Mouse (Mus musculus) myocyte (in vitro differentiated cells): ENCODE measurements around the gene AC124108.1. TPM values are rescaled to one million over a fixed set of nuclear protein-coding genes. Genes with fewer than 3 reads are reported as not detected.

ENCODE experiments used
- H3K27me3 ChIP-seq: one replicate; pipeline ENCODE4 v1.6.1; 2011; ENCODE audit not compliant: control insufficient read depth, insufficient read depth, insufficient read length
- H3K36me3 ChIP-seq: one replicate; pipeline ENCODE4 v1.6.1; 2011; ENCODE audit not compliant: control insufficient read depth, insufficient read depth
- H3K4me2 ChIP-seq: one replicate; pipeline ENCODE4 v1.6.1; 2011; ENCODE audit warnings: low read depth, control low read depth
- H3K4me3 ChIP-seq: one replicate; pipeline ENCODE4 v1.5.1; 2011; ENCODE audit warnings: mild to moderate bottlenecking, control low read depth, moderate library complexity
- H3K79me2 ChIP-seq: one replicate; pipeline ENCODE4 v1.6.1; 2011; ENCODE audit not compliant: control insufficient read depth, insufficient read depth
- H3ac ChIP-seq: one replicate; pipeline ENCODE4 v1.6.1; 2011; ENCODE audit not compliant: control insufficient read depth, insufficient read length
- CEBPB ChIP-seq: IDR thresholded peaks from 2 replicates; pipeline ENCODE4 v1.6.1; 2011; ENCODE audit warnings: mild to moderate bottlenecking, moderate library complexity; ENCODE audit not compliant: poor library complexity, insufficient read depth, severe bottlenecking
- E2F4 ChIP-seq: IDR thresholded peaks from one replicate; pipeline ENCODE4 v1.6.1; 2011; ENCODE audit warnings: mild to moderate bottlenecking, control low read depth, moderate library complexity; ENCODE audit not compliant: insufficient read depth
- MAX ChIP-seq: IDR thresholded peaks from one replicate; pipeline ENCODE4 v1.6.1; 2011; ENCODE audit warnings: low read depth, mild to moderate bottlenecking, control low read depth
- MYOD1 ChIP-seq, 3 experiments: IDR thresholded peaks; one replicate each; pipeline ENCODE4 v1.6.1; 2011; ENCODE audit warnings: control low read depth in 2 of 3, low read depth in 2 of 3, mild to moderate bottlenecking in 2 of 3, moderate library complexity in 1 of 3; ENCODE audit not compliant: insufficient read length in 2 of 3, control insufficient read depth in 1 of 3
- MYOG ChIP-seq, 3 experiments: IDR thresholded peaks; one replicate each; pipeline ENCODE4 v1.6.1; 2011; ENCODE audit warnings: control low read depth in 2 of 3, low read depth in 2 of 3, mild to moderate bottlenecking in 2 of 3; ENCODE audit not compliant: insufficient read length in 2 of 3, control insufficient read depth in 1 of 3, insufficient read depth in 1 of 3
- POLR2A ChIP-seq: IDR thresholded peaks from one replicate; pipeline ENCODE4 v1.6.1; 2011; ENCODE audit warnings: low read depth, mild to moderate bottlenecking, control low read depth, moderate library complexity; ENCODE audit not compliant: insufficient read length
- POLR2AphosphoS2 ChIP-seq: IDR thresholded peaks from one replicate; pipeline ENCODE4 v1.6.1; 2011; ENCODE audit warnings: low read depth, control low read depth; ENCODE audit not compliant: insufficient read length
- REST ChIP-seq: IDR thresholded peaks from one replicate; pipeline ENCODE4 v1.6.1; 2011; ENCODE audit warnings: mild to moderate bottlenecking, control low read depth, moderate library complexity; ENCODE audit not compliant: insufficient read depth, insufficient read length
- SRF ChIP-seq: IDR thresholded peaks from one replicate; pipeline ENCODE4 v1.6.1; 2011; ENCODE audit warnings: low read depth; ENCODE audit not compliant: control insufficient read depth, insufficient read length
- TCF12 ChIP-seq: IDR thresholded peaks from one replicate; pipeline ENCODE4 v1.6.1; 2011; ENCODE audit warnings: mild to moderate bottlenecking, control low read depth; ENCODE audit not compliant: poor library complexity, insufficient read depth, severe bottlenecking
- TCF3 ChIP-seq: IDR thresholded peaks from one replicate; pipeline ENCODE4 v1.6.1; 2011; ENCODE audit warnings: low read depth, control low read depth; ENCODE audit not compliant: insufficient read length
- USF1 ChIP-seq: IDR thresholded peaks from one replicate; pipeline ENCODE4 v1.6.1; 2011; ENCODE audit warnings: low read depth, mild to moderate bottlenecking, control low read depth, moderate library complexity
- polyA plus RNA-seq: library from polyadenylated mRNA; unstranded; fragments of >200 nt; fragmentation: generic; extraction: Trizol; gene quantifications from one replicate; pipeline ENCODE4 v1.2.1, GENCODE M21; 2012; ENCODE audit warnings: missing spikeins

AC124108.1 gene
- polyA plus RNA-seq, result 0.82 TPM

DNA sequence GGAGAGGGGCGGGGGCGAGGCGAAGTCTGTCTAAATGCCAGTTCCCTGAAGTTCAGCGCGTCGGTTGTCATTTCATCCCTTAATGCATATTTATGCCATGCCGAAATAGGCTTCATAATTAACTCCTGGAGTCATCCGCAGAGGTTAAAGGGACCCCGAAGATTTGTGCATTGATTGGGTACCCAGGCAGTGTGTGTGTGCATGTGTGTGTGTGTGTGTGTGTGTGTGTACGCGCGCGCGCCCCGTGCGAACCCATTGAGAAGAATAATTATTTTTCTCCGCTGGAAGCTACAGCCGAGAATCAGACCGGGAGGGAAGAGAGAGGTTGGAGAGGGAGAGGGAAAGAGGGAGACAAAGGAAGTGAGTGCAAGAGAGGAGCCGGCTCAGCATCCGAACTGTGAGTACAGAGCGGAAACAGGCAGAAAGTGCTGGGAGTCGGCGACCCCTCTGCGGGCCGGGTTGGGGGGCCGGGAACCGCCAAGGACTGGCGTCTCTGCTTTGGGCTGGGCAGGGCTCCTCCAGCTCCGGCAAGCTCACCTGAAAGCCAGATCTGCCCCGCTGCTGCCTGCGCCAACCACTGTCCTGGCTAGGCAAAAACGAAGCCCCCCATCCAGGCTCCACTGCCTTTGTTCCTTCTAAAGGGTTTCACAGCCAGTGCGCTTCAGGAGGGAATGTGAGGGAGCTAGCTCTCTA lies at the start of gene AC124108.1, which contains the start of gene Lemd1:
TSS of gene AC124108.1 (plus strand) at position 365 of the 693 bp plus-strand sequence.
TSS of gene Lemd1 (plus strand) at position 339 of the 693 bp plus-strand sequence.
- TF ChIP-seq USF1 (no peak), E2F4 (no peak), TCF12 (no peak), MAX (no peak), POLR2A (no peak), MYOD1 (IDR thresholded peaks at IDR 0.05; ENCODE audit: control insufficient read depth in 1 of 3, insufficient read length in 2 of 3, low read depth in 2 of 3) (no peak), MYOG (IDR thresholded peaks at IDR 0.05; ENCODE audit: control insufficient read depth in 1 of 3, insufficient read depth in 1 of 3, insufficient read length in 2 of 3, low read depth in 2 of 3) (no peak), REST (no peak), POLR2AphosphoS2 (no peak), SRF (no peak), TCF3 (no peak), CEBPB (no peak)
- Histone ChIP-seq H3K4me3 (no peak within 1 kb of the TSS), H3K4me2 (peak within 1 kb of the TSS; percentile 56), H3K79me2 (no peaks in the 10 kb centered on the region), H3ac (peak within 1 kb of the TSS; percentile 26), H3K36me3 (no peaks in the 10 kb centered on the region), H3K27me3 (peaks cover 44% of the 10 kb centered on the region)

- H3K4me3 ChIP-seq, result no peak overlapping the region
- peaks cover 28% of the 10 kb centered on the region for H3K79me2 ChIP-seq
- no peaks in the 10 kb centered on the region for H3K36me3 ChIP-seq
- H3ac ChIP-seq, result no peak overlapping the region
- H3K4me2 ChIP-seq, result no peak overlapping the region
- no peaks in the 10 kb centered on the region for H3K27me3 ChIP-seq
- no peak for TF ChIP-seq MAX
- TF ChIP-seq POLR2AphosphoS2, result no peak
- TF ChIP-seq SRF, result no peak
- TF ChIP-seq MYOD1 (IDR thresholded peaks at IDR 0.05; ENCODE audit: control insufficient read depth in 1 of 3, insufficient read length in 2 of 3, low read depth in 2 of 3), result no peak
- no peak for TF ChIP-seq E2F4
- no peak for TF ChIP-seq CEBPB
- no peak for TF ChIP-seq MYOG (IDR thresholded peaks at IDR 0.05; ENCODE audit: control insufficient read depth in 1 of 3, insufficient read depth in 1 of 3, insufficient read length in 2 of 3, low read depth in 2 of 3)
- TF ChIP-seq TCF12, result no peak
- no peak for TF ChIP-seq POLR2A
- no peak for TF ChIP-seq TCF3
- no peak for TF ChIP-seq USF1
- TF ChIP-seq REST, result no peak
Observed at GRCm38 (mm10) chr1:132141753-132142152, 49.5 kb upstream of the AC124108.1 start.

GRCm38 (mm10) chr1:132143079-132143478 lies 48.2 kb upstream of the AC124108.1 start:
- TF ChIP-seq POLR2AphosphoS2, result no peak
- no peak for TF ChIP-seq USF1
- TF ChIP-seq TCF3, result no peak
- TF ChIP-seq TCF12, result no peak
- peaks cover 15% of the 10 kb centered on the region for H3K79me2 ChIP-seq
- H3K4me3 ChIP-seq, result no peak overlapping the region
- no peaks in the 10 kb centered on the region for H3K27me3 ChIP-seq
- H3K4me2 ChIP-seq, result no peak overlapping the region
- no peaks in the 10 kb centered on the region for H3K36me3 ChIP-seq
- H3ac ChIP-seq, result no peak overlapping the region

DNA sequence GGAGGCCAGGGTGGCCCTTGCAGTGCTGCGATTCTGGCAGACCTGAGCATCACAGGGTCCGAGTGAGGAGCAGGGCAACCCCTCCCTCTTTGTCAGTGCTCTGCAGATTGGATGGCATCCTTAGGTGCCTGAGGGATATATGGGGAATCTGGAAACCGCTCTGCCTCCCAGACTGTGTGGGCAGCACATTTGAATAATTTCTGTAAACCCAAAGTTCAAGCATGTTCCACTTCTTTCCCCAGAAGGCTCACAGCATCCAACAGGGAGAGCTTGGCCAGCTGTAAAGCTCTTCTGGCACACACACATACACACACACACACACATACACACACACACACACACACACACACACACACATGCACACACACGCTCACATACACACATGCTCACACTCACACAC lies 47.5 kb upstream of the AC124108.1 start:
- Histone ChIP-seq H3K27me3 (no peaks in the 10 kb centered on the region), H3ac (no peak overlapping the region), H3K36me3 (no peaks in the 10 kb centered on the region), H3K4me3 (no peak overlapping the region), H3K4me2 (no peak overlapping the region), H3K79me2 (peaks cover 8% of the 10 kb centered on the region)
- TF ChIP-seq MYOG (IDR thresholded peaks at IDR 0.05; ENCODE audit: control insufficient read depth in 1 of 3, insufficient read depth in 1 of 3, insufficient read length in 2 of 3, low read depth in 2 of 3) (no peak), TCF12 (no peak), MYOD1 (IDR thresholded peaks at IDR 0.05; ENCODE audit: control insufficient read depth in 1 of 3, insufficient read length in 2 of 3, low read depth in 2 of 3) (no peak), TCF3 (no peak), E2F4 (no peak)

GRCm38 (mm10) chr1:132144223-132144622 lies 47.0 kb upstream of the AC124108.1 start:
- Histone ChIP-seq H3K4me2 (no peak overlapping the region), H3K79me2 (peaks cover 4% of the 10 kb centered on the region), H3K27me3 (no peaks in the 10 kb centered on the region), H3ac (no peak overlapping the region), H3K36me3 (no peaks in the 10 kb centered on the region), H3K4me3 (no peak overlapping the region)
- TF ChIP-seq MYOD1 (IDR thresholded peaks at IDR 0.05; ENCODE audit: control insufficient read depth in 1 of 3, insufficient read length in 2 of 3, low read depth in 2 of 3), result no peak
- TF ChIP-seq CEBPB, result no peak
- TF ChIP-seq POLR2AphosphoS2, result no peak
- TF ChIP-seq TCF3, result no peak
- TF ChIP-seq SRF, result no peak
- no peak for TF ChIP-seq MYOG (IDR thresholded peaks at IDR 0.05; ENCODE audit: control insufficient read depth in 1 of 3, insufficient read depth in 1 of 3, insufficient read length in 2 of 3, low read depth in 2 of 3)
- no peak for TF ChIP-seq USF1
- TF ChIP-seq POLR2A, result no peak
- no peak for TF ChIP-seq REST
- TF ChIP-seq TCF12, result no peak
